Mouse (Mus musculus) CH12.LX (cell line): ENCODE results near the gene Ncor1. TPM values are rescaled to one million over a fixed set of nuclear protein-coding genes. Genes with fewer than 3 reads are reported as not detected.
"Not testable (repeated sequence)": the region's sequence is repeated elsewhere in the genome, so short reads cannot be mapped to it uniquely, and the experiment has no call there.

Experiments used
- DNase-seq: peaks from one replicate; pipeline ENCODE4 v3.0.0-alpha.2; 2013; ENCODE audit errors: extremely low read depth
- H3K27ac ChIP-seq: 2 replicates; pipeline ENCODE4 v1.5.1; 2012; ENCODE audit warnings: low read depth, mild to moderate bottlenecking, control low read depth, moderate library complexity; ENCODE audit not compliant: insufficient read depth
- H3K27me3 ChIP-seq: replicated peaks from 2 replicates; pipeline ENCODE3; 2012; ENCODE audit warnings: inconsistent platforms
- H3K36me3 ChIP-seq, 2 experiments: replicated peaks in 1 of 2; 2 replicates each; pipeline versions ENCODE3 to v1.6.1; 2012; ENCODE audit warnings: inconsistent platforms in 1 of 2, low read length in 1 of 2, mild to moderate bottlenecking in 1 of 2, mixed read lengths in 1 of 2, moderate library complexity in 1 of 2; ENCODE audit not compliant: control insufficient read depth in 1 of 2, insufficient read depth in 1 of 2
- H3K4me1 ChIP-seq, 2 experiments: 2 replicates each; pipeline ENCODE4 v1.6.1; 2012; ENCODE audit warnings: inconsistent platforms in 1 of 2, moderate library complexity in 1 of 2; ENCODE audit not compliant: insufficient read depth in 2 of 2, control insufficient read depth in 1 of 2
- H3K4me2 ChIP-seq: 2 replicates; pipeline ENCODE4 v1.6.1; 2012; ENCODE audit warnings: low read depth, mild to moderate bottlenecking, control low read depth; ENCODE audit not compliant: poor library complexity, insufficient read depth, severe bottlenecking
- H3K4me3 ChIP-seq, 3 experiments: fragments of 150-350 bp in 1 of 3; sonication (generic) in 1 of 3; replicated peaks in 1 of 3; 2 replicates each; pipeline versions ENCODE3 to v1.5.1; 2011 to 2012; ENCODE audit warnings: low read depth in 2 of 3, low read length in 2 of 3, mild to moderate bottlenecking in 2 of 3, moderate library complexity in 2 of 3, control low read depth in 1 of 3, improper control_type of control experiment in 1 of 3, inconsistent platforms in 1 of 3, mixed read lengths in 1 of 3; ENCODE audit not compliant: poor library complexity in 1 of 3
- H3K79me2 ChIP-seq: replicated peaks from 2 replicates; pipeline ENCODE4 v1.6.1; 2012; ENCODE audit warnings: mild to moderate bottlenecking, moderate library complexity; ENCODE audit not compliant: control insufficient read depth, poor library complexity, insufficient read depth, severe bottlenecking; ENCODE audit errors: extremely low read depth
- H3K9ac ChIP-seq: 2 replicates; pipeline ENCODE4 v1.6.1; 2012; ENCODE audit warnings: low read depth, mild to moderate bottlenecking, control low read depth, moderate library complexity; ENCODE audit not compliant: insufficient read depth
- H3K9me3 ChIP-seq: replicated peaks from 2 replicates; pipeline ENCODE3; 2012; ENCODE audit warnings: low read length, inconsistent platforms, mixed read lengths
- ELF1 ChIP-seq: IDR thresholded peaks from 2 replicates; pipeline ENCODE4 v1.6.1; 2014; ENCODE audit warnings: low read depth, mild to moderate bottlenecking, inconsistent platforms, low read length, improper control_type of control experiment
- IRF4 ChIP-seq: IDR thresholded peaks from 2 replicates; pipeline ENCODE4 v1.6.1; 2014; ENCODE audit warnings: low read depth, mild to moderate bottlenecking, inconsistent platforms, low read length, improper control_type of control experiment
- MEF2A ChIP-seq: IDR thresholded peaks from 2 replicates; pipeline ENCODE4 v1.6.1; 2014; ENCODE audit warnings: low read depth, mild to moderate bottlenecking, inconsistent platforms, low read length, improper control_type of control experiment, borderline replicate concordance
- NELFE ChIP-seq: IDR thresholded peaks from 2 replicates; pipeline ENCODE4 v1.6.1; 2011; ENCODE audit warnings: low read depth, low read length, improper control_type of control experiment
- RAD21 ChIP-seq: IDR thresholded peaks from 2 replicates; pipeline ENCODE4 v1.6.1; 2011; ENCODE audit warnings: low read depth, mild to moderate bottlenecking, low read length, improper control_type of control experiment, moderate library complexity
- SIN3A ChIP-seq: IDR thresholded peaks from 2 replicates; pipeline ENCODE4 v1.6.1; 2012; ENCODE audit warnings: low read length, improper control_type of control experiment, inconsistent platforms
- TCF12 ChIP-seq: IDR thresholded peaks from 2 replicates; pipeline ENCODE4 v1.6.1; 2014; ENCODE audit warnings: low read depth, mild to moderate bottlenecking, inconsistent platforms, low read length, improper control_type of control experiment
- USF1 ChIP-seq: IDR thresholded peaks from 2 replicates; pipeline ENCODE4 v1.6.1; 2014; ENCODE audit warnings: low read depth, mild to moderate bottlenecking, inconsistent platforms, low read length, improper control_type of control experiment
- USF2 ChIP-seq: conservative IDR thresholded peaks from 2 replicates; pipeline ENCODE4 v1.6.1; 2011; ENCODE audit warnings: low read depth, low read length, improper control_type of control experiment
- ZC3H11A ChIP-seq: IDR thresholded peaks from 2 replicates; pipeline ENCODE4 v1.6.1; 2012; ENCODE audit warnings: low read depth, mild to moderate bottlenecking, inconsistent platforms, low read length, improper control_type of control experiment
- ZNF384 ChIP-seq: IDR thresholded peaks from 2 replicates; pipeline ENCODE4 v1.6.1; 2012; ENCODE audit warnings: low read depth, low read length, improper control_type of control experiment, inconsistent platforms
- dilution Hi-C: fragments of 300-500 bp; cut with MboI; formaldehyde crosslinking; loops from 2 replicates; pipeline ENCODE4 v1.14.3; 2020; ENCODE audit warnings: low sequenced_read_pairs; ENCODE audit not compliant: extremely low pct_unique_long_range_greater_than_20kb, extremely low pct_ligation_motif_present
- in situ Hi-C: fragments of 300-500 bp; cut with MboI; formaldehyde crosslinking; loops from 3 replicates; pipeline ENCODE4 v1.14.3; 2019; ENCODE audit warnings: low sequenced_read_pairs, low pct_ligation_motif_present, low pct_unique_long_range_greater_than_20kb, mixed read lengths
- polyA plus RNA-seq: library from polyadenylated mRNA; unstranded; fragments of >175 nt; gene quantifications from 2 replicates; pipeline ENCODE4 v1.2.1, GENCODE M21; 2012; ENCODE audit warnings: low read depth; ENCODE audit not compliant: insufficient read length
- total RNA-seq, 2 experiments: library from RNA; depleted of rRNA; stranded (reverse); fragments of 300-350 nt in 1 of 2; fragments of >200 nt in 1 of 2; gene quantifications; 2 replicates each; pipeline ENCODE4 v1.2.3; 2012 to 2014

The Ncor1 gene
- total and polyA plus RNA-seq, 3 experiments: 76.3 to 232 (median 83.8) TPM

- Histone ChIP-seq H3K9me3 (no peaks in the 10 kb centered on the region), H3K79me2 (peaks cover 4% of the 10 kb centered on the region)
- TF ChIP-seq ZC3H11A: no peak
- no peak for TF ChIP-seq USF1
- TF ChIP-seq ELF1: no peak
- no peak for TF ChIP-seq USF2
- no peak for TF ChIP-seq MEF2A
- TF ChIP-seq, all 38 proteins: peak for 0
- peaks cover 0 to 10% of the 10 kb centered on the region in 2 experiments for H3K36me3 ChIP-seq
- H3K4me3 ChIP-seq: no peak overlapping the region
- H3K27ac ChIP-seq: no peak overlapping the region
- in situ Hi-C loops (no loop called here), dilution Hi-C loops (no loop called here)
- no peak overlapping the region for H3K4me2 ChIP-seq
- DNase-seq: no peak
- H3K4me1 ChIP-seq: peaks cover 0 to 28% of the 10 kb centered on the region in 2 experiments; a peak in 3 of 4 replicates
- H3K9ac ChIP-seq: no peak overlapping the region
- no peaks in the 10 kb centered on the region for H3K27me3 ChIP-seq
Observed at GRCm38 (mm10) chr11:62464696-62465095, 6.4 kb upstream of the Ncor1 start.

GRCm38 (mm10) chr11:62463225-62463915 is 5.0 kb upstream of the Ncor1 start:
- TF ChIP-seq SIN3A (no peak), TCF12 (no peak), NELFE (no peak), RAD21 (no peak), IRF4 (no peak), ZNF384 (peak; percentile 47)
- H3K27ac ChIP-seq: no peak overlapping the region
- H3K4me2 ChIP-seq: no peak overlapping the region
- no peaks in the 10 kb centered on the region for H3K27me3 ChIP-seq
- in situ Hi-C loops (no loop called here), dilution Hi-C loops (no loop called here)
- H3K9me3 ChIP-seq: no peaks in the 10 kb centered on the region
- H3K9ac ChIP-seq: no peak overlapping the region
- peaks cover 0 to 10% of the 10 kb centered on the region in 2 experiments for H3K36me3 ChIP-seq
- DNase-seq: no peak
- H3K4me1 ChIP-seq: peaks cover 0 to 34% of the 10 kb centered on the region in 2 experiments; a peak in 3 of 4 replicates
- H3K4me3 ChIP-seq: no peak overlapping the region
- peaks cover 14% of the 10 kb centered on the region for H3K79me2 ChIP-seq

- H3K27me3 ChIP-seq, DNase-seq, H3K9me3 ChIP-seq, H3K9ac ChIP-seq, dilution Hi-C loops, H3K4me3 ChIP-seq, H3K27ac ChIP-seq, H3K4me2 ChIP-seq, in situ Hi-C loops: not testable (repeated sequence)
- H3K36me3 ChIP-seq: peaks cover 0 to 10% of the 10 kb centered on the region in 2 experiments
- peaks cover 0 to 34% of the 10 kb centered on the region in 2 experiments; a peak in 3 of 4 replicates for H3K4me1 ChIP-seq
- peaks cover 14% of the 10 kb centered on the region for H3K79me2 ChIP-seq
Observed at GRCm38 (mm10) chr11:62462529-62462928, 4.2 kb upstream of the Ncor1 start.
